Mouse (Mus musculus) layer of hippocampus, postnatal 36 days (tissue): ENCODE results near the gene Kdm5a. TPM values are rescaled to one million over a fixed set of nuclear protein-coding genes. Genes with fewer than 3 reads are reported as not detected.

Source experiments
- DNase-seq, 2 experiments: peaks; one replicate each; pipeline ENCODE4 v3.0.0; 2022
- total RNA-seq, 2 experiments: library from RNA; stranded (reverse); gene quantifications; 2 replicates each; pipeline ENCODE4 v1.2.3; 2021

Gene Kdm5a
- total RNA-seq, 2 experiments from 2014 or later = 41.4 to 44.0 TPM

GRCm38 (mm10) chr6:120472455-120473140, 108.7 kb downstream of the Kdm5a start:
- DNase-seq = no peak

- no peak for DNase-seq
These were observed 109.5 kb downstream of the Kdm5a start for GRCm38 (mm10) chr6:120473427-120473826.

- no peak for DNase-seq
These were observed 111.4 kb downstream of the Kdm5a start for GRCm38 (mm10) chr6:120475288-120475687.

- DNase-seq = no peak
These were observed 115.4 kb downstream of the Kdm5a start for GRCm38 (mm10) chr6:120479302-120479701.

- DNase-seq = no peak
These were observed 116.4 kb downstream of the Kdm5a start for GRCm38 (mm10) chr6:120480361-120480760.

GRCm38 (mm10) chr6:120481538-120481937, 117.6 kb downstream of the Kdm5a start:
- DNase-seq = no peak

GRCm38 (mm10) chr6:120482021-120482420, 118.1 kb downstream of the Kdm5a start:
- no peak for DNase-seq

GRCm38 (mm10) chr6:120482756-120483155, 118.8 kb downstream of the Kdm5a start:
- DNase-seq = no peak

- no peak for DNase-seq
These were observed 119.3 kb downstream of the Kdm5a start for GRCm38 (mm10) chr6:120483211-120483626.

GRCm38 (mm10) chr6:120485038-120485437, 121.1 kb downstream of the Kdm5a start:
- DNase-seq = no peak

GRCm38 (mm10) chr6:120486051-120486510, 122.2 kb downstream of the Kdm5a start:
- no peak for DNase-seq

- DNase-seq = no peak
These were observed 124.7 kb downstream of the Kdm5a start for GRCm38 (mm10) chr6:120488647-120489046.

GRCm38 (mm10) chr6:120489461-120489860, 125.5 kb downstream of the Kdm5a start:
- DNase-seq = no peak

- DNase-seq = no peak
These were observed 127.1 kb downstream of the Kdm5a start for GRCm38 (mm10) chr6:120491064-120491463.

- peak in 1 of 2 experiments; percentile 24 for DNase-seq
These were observed 128.1 kb downstream of the Kdm5a start for GRCm38 (mm10) chr6:120491862-120492498.

GRCm38 (mm10) chr6:120492499-120493373, 128.8 kb downstream of the Kdm5a start:
- peak; percentile 33 to 50 for DNase-seq

GRCm38 (mm10) chr6:120493374-120494181, 129.7 kb downstream of the Kdm5a start, which contains the start of gene Tmem121b:
TSS of gene Tmem121b (minus strand) at chr6:120493807.
- peak; percentile 91 to 92 for DNase-seq

Other genes starting within 250 kb of the Kdm5a start
- gene D330020A13Rik, start 69.8 kb upstream of the Kdm5a start, total RNA-seq = not detected
- under 1 TPM; 0.40 to 0.51 TPM for gene B4galnt3, start 69.6 kb upstream of the Kdm5a start, total RNA-seq
- 1 to 10 TPM; 5.6 to 9.6 TPM for gene Ccdc77, start 250 bp downstream of the Kdm5a start, total RNA-seq
- gene Il17ra, start 99.1 kb downstream of the Kdm5a start, total RNA-seq = 1 to 10 TPM; 6.0 to 7.3 TPM
- gene Tmem121b, start 129.7 kb downstream of the Kdm5a start, total RNA-seq = 10 to 100 TPM; 37.7 to 41.3 TPM
- 10 to 100 TPM; 29.5 to 30.5 TPM for gene Hdhd5, start 167.2 kb downstream of the Kdm5a start, total RNA-seq